Mouse (Mus musculus) adrenal gland, postnatal 25 days (tissue): Measurements from ENCODE around the gene Mmp28. TPM values are rescaled to one million over a fixed set of nuclear protein-coding genes. Genes with fewer than 3 reads are reported as not detected.

Experiments used
- DNase-seq: peaks from one replicate; pipeline ENCODE4 v3.0.0; 2021; ENCODE audit warnings: mixed read lengths
- long read RNA-seq: library from polyadenylated mRNA; stranded (forward); transcript quantifications from one replicate; pipeline ENCODE4 v2.0.0, GENCODE M21; 2021
- total RNA-seq: library from RNA; stranded (reverse); gene quantifications from 2 replicates; pipeline ENCODE4 v1.2.3, GENCODE M21; 2021

Gene Mmp28
- 6.7 and 8.0 TPM in 2 replicates for total RNA-seq
- long read RNA-seq, partial matches to known transcripts = 2 of 2 reads
- long read RNA-seq, other reads (novel, unspliced or antisense) = 0 of 2 reads

DNA sequence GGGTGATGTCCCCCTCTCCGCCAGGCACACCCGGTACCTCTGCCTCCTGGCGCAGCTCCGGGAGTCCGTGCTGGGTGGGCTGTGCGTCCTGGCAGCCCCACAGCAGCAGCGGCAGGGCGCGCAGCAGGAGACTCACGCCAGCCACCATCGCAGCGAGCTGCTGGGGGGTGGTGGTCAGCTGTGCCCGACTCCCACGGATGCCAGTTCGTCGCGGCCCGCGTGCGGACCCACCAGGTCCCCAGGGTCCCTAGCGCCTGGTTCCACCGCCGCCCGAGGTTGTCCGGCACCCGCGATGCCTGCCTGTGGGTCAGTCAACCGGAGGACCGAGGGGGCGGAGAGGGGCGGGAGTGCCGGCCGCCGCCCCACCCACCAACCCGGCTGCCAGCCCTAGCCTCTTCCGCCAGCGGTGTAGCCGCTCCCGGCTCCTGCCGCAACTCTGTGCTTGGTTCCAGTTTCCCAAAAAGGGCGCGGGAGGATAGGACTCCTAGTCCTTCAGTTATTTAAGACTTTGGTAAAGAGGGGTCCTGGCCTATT lies at the start of gene Mmp28:
TSS of gene Mmp28 (minus strand) at position 361 of the 534 bp plus-strand sequence.
- peak; percentile 81 for DNase-seq

GRCm38 (mm10) chr11:83509521-83509920 lies 46.6 kb upstream of the Mmp28 start:
- no peak for DNase-seq

DNA sequence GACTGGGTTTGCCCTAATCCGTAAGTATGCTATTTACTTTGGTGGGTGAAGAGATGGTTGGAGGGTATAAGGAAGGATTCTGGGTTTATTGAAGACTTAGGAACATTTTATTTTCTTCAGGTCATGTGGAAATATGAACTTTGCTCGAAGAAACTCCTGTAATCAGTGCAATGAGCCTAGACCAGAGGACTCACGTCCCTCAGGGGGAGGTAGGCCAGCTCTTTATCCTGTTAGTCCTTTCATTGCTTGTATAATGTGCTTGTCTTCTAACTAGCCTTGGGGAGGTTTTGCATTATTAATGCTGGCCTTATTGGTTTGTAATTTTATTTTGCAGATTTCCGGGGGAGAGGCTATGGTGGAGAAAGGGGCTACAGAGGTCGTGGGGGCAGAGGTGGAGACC lies 41.4 kb upstream of the Mmp28 start:
- DNase-seq = no peak

DNA sequence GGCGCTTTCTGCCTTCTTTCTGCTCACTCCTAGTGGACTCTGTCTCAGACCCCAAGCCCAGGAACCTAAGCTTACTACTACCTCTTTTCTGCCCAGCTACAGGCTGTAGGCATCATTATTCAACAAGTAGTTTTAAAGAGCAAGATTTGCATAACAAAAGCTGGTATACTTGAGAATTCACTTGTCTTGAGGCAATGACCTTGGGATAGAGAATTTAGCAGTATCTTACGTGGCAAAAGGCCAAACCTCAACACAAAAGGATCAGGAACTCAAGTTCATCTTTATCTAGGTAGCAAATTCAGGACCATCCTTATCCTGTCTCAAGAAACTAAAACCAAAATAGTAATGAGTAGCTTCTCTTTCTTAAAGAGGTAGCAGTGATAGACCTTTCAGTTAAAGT lies 32.7 kb upstream of the Mmp28 start:
- DNase-seq = no peak

DNA sequence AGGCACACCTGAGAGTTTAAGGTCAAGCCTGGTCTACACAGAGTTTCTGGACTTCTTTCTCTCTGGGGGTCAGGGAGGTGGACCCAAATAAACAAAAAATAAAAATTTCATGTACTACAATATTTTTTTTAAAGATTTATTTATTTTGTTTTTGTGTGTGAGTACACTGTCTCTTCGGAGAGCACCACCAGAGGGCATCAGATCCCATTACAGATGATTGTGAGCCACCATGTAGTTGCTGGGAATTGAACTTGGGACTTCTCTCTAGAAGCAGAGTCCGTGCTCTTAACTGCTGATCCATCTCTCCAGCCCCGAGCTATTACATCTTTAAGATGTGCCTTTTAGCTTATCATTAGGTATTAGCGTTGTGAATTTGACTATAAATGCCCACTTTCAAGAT lies 28.6 kb upstream of the Mmp28 start:
- DNase-seq = no peak

GRCm38 (mm10) chr11:83473235-83474016 lies 10.6 kb upstream of the Mmp28 start:
- DNase-seq = no peak

GRCm38 (mm10) chr11:83472324-83473234 lies 9.7 kb upstream of the Mmp28 start, which contains the start of gene Taf15:
Taf15 (plus strand) TSS chr11:83473086.
- peak; percentile 98 for DNase-seq

DNA sequence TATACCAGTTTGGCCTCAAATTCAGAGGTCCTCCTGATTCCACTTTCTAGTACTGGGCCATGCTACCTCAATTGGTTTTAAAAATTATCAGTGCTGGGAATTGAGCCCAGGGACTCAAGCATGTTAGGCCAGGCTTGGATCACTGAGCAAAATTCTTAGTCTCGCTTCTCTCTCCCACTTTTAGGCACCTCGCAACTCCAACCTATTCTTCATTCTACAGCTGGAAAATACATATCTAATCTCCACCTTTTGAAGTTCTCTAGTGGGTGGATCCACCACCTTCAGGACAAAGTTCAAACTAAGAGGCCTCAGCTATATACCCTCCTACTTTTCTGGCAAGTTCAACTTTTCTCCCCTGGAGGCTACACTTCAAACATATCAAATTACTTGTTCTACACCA lies 8.9 kb upstream of the Mmp28 start:
- DNase-seq = no peak

GRCm38 (mm10) chr11:83468765-83469164 lies 5.9 kb upstream of the Mmp28 start:
- DNase-seq = no peak

DNA sequence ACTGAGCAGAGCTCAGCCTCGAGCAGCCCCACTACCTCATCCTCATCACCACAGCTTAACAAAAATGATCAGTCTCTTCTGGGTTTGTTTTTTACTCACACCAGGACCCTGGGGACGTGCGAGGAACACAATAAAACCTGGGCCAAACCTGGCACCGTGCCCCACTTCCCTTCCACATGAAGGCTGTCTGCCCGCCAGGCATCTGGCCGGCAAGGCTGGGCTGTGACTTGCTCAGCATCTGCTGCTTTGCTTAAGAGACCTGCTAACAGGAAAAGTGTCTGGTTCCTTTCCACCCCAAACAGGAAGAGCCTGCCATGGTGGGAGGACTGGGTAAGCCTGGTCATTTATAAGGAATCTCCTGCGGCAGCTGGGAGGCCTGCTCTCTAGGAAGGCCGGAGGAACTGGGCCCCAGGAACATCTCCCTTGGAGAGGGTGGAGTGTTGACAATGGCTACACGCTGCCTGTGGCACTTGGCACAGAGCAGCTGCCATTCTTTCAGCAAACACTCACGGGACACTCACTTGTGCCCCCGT lies 4.3 kb upstream of the Mmp28 start:
- DNase-seq = peak; percentile 75

- DNase-seq = peak; percentile 68
Observed at GRCm38 (mm10) chr11:83465976-83466375, 3.1 kb upstream of the Mmp28 start.

- no peak for DNase-seq
Observed at GRCm38 (mm10) chr11:83461462-83462027, 1.3 kb downstream of the Mmp28 start.

DNA sequence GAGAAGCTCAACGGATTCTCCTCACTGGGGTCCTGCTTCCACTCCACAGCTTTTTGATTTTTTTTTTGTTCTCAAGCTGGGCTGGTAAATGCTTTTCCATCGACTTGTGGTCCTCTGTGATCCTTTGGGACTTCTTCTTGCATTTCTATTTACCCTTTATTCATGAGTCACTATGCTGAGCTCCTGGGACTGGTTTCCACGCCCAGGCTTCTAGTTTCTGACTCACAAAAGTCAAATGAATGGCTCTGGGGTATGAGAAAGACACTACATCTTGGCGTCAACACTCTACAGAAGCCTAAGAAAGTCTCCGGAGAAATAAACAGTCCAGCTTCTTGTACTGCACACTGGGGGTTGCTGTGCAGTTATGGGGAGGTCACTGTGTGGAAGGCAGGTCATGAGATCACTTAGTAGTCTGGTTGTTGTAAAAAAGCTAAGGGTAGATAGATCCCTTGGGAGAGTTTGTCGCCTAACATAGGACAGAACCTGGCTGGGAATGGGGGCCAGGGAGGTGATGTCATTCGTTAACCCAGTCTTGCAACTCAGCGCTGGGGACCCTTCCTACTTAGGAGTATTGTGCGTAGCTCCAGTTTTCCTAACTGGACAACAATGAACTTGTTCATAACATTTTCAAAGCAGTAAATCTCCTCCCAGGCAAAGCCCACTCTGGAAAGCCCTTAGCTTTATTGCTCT lies 4.8 kb downstream of the Mmp28 start:
- no peak for DNase-seq

DNA sequence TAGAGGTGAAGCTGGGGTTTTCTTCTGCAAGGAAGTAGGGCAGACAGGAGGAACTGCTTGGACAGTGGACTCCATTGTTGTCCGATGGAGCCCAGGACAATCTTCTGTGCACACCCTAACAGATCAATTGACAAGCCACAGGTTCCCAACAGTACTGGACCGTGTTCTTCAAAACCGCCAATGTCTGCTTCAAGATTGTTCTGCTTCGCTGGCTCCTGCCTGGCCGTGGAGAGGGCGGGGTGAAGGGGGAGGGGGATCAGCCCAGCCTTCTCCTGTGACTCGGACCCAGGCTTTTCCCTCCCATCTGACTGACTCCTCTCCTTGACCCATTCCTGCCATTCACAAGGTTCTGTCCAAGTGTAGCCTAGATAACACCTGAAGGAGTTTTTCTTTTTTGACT lies 5.6 kb downstream of the Mmp28 start:
- no peak for DNase-seq

- DNase-seq = peak; percentile 26
Observed at GRCm38 (mm10) chr11:83455608-83456007, 7.3 kb downstream of the Mmp28 start.

GRCm38 (mm10) chr11:83454548-83454947 lies 8.3 kb downstream of the Mmp28 start:
- peak; percentile 39 for DNase-seq

- DNase-seq = no peak
Observed at GRCm38 (mm10) chr11:83451281-83451680, 11.6 kb downstream of the Mmp28 start.

GRCm38 (mm10) chr11:83450550-83450949 lies 12.3 kb downstream of the Mmp28 start:
- no peak for DNase-seq

- DNase-seq = no peak
Observed at GRCm38 (mm10) chr11:83449298-83449697, 13.6 kb downstream of the Mmp28 start.

GRCm38 (mm10) chr11:83448927-83449236 lies 14.0 kb downstream of the Mmp28 start:
- DNase-seq = peak; percentile 55
